Mouse (Mus musculus): ENCODE results near the gene Ints14. TPM values are rescaled to one million over a fixed set of nuclear protein-coding genes. Genes with fewer than 3 reads are reported as not detected.

The Ints14 gene
- polyA plus RNA-seq, 1 experiment from 2014 or later, result 32.2 TPM

DNA sequence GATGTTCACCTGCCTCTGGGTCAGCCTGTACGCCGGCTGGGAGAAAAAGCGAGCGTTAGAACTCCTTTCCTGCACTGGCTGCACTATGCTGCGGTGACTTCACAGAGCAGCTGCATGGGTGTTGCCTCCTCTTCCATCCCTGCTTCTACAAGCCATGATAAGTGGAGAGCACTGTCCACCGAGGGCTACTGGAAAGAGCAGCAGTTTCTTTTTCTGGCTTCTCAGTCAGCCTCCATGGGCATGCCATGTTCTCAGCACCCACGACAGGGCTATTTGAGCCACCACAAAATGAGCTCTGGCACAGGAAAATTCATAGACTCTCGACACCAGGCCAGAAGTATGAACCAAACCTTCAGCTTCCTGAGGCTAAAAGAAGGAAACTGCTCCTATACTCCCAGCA is 45.0 kb downstream of the Ints14 start:
- no peak overlapping the region for H3K27ac ChIP-seq (replicated peaks)
- H3K4me3 ChIP-seq (replicated peaks), result no peak overlapping the region
- ATAC-seq (ENCODE audit: low FRiP score), result no peak
- H3K4me2 ChIP-seq, result no peak overlapping the region
- H3K27me3 ChIP-seq (replicated peaks), result no peaks in the 10 kb centered on the region
- H3K4me1 ChIP-seq, result no peaks in the 10 kb centered on the region
- WGBS, result 96% methylated on average over 8 of the region's 8 CpGs
- peaks cover 60% of the 10 kb centered on the region for H3K36me3 ChIP-seq
- no peak overlapping the region for H3K9ac ChIP-seq (replicated peaks)
- H3K9me3 ChIP-seq (replicated peaks), result no peaks in the 10 kb centered on the region

DNA sequence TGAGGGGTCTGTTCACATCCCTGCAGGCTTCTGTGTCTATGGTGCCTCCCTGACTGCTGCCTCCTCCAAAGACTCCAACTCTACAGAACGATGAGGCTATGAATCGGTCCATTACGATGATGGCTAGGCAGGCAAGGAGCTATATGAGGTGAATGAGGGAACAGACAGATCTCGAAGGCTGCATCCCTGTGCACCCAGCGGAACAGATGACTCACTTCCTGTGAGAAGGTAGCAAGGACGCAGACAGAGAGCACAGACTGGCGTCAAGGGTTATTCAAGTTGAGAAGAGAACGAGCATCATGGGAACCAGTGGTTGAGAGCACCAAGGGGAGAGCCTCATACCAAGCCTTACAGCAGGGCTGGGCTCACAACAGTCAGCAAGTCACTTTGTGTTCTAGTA is 49.9 kb downstream of the Ints14 start:
- H3K27ac ChIP-seq (replicated peaks), result no peak overlapping the region
- no peak overlapping the region for H3K4me3 ChIP-seq (replicated peaks)
- H3K27me3 ChIP-seq (replicated peaks), result no peaks in the 10 kb centered on the region
- peaks cover 25% of the 10 kb centered on the region for H3K36me3 ChIP-seq
- H3K9ac ChIP-seq (replicated peaks), result no peak overlapping the region
- 73% methylated on average over 8 of the region's 8 CpGs for WGBS
- no peak for ATAC-seq (ENCODE audit: low FRiP score)
- peaks cover 7% of the 10 kb centered on the region; the same call in 1 of the 2 replicates for H3K4me1 ChIP-seq
- H3K9me3 ChIP-seq (replicated peaks), result no peaks in the 10 kb centered on the region
- no peak overlapping the region for H3K4me2 ChIP-seq

DNA sequence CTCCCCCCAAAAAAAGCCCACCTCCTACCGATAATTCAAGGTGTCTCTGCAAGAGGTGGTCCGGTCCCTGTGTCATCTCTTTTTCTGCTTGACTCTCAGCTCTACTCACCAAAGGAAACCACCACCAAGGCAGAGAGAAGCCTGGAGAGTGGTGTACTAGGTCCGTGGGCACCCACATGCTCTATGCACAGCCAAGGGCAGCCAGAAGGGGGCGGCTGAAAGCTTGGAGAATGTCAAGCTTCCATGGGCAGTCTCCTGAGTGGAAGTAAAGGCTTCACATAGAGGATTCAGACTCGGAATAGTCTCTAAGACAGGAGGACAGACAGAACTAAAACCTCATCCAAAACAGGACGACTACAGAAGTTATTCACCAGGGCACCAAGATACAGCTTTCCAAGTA is 50.6 kb downstream of the Ints14 start:
- Histone ChIP-seq H3K27me3 (replicated peaks) (no peaks in the 10 kb centered on the region), H3K4me1 (peaks cover 13% of the 10 kb centered on the region), H3K9ac (replicated peaks) (no peak overlapping the region), H3K36me3 (peaks cover 19% of the 10 kb centered on the region), H3K9me3 (replicated peaks) (no peaks in the 10 kb centered on the region), H3K4me2 (no peak overlapping the region), H3K27ac (replicated peaks) (no peak overlapping the region), H3K4me3 (replicated peaks) (no peak overlapping the region)
- 61% methylated on average over 6 of the region's 6 CpGs for WGBS
- ATAC-seq (ENCODE audit: low FRiP score), result no peak

DNA sequence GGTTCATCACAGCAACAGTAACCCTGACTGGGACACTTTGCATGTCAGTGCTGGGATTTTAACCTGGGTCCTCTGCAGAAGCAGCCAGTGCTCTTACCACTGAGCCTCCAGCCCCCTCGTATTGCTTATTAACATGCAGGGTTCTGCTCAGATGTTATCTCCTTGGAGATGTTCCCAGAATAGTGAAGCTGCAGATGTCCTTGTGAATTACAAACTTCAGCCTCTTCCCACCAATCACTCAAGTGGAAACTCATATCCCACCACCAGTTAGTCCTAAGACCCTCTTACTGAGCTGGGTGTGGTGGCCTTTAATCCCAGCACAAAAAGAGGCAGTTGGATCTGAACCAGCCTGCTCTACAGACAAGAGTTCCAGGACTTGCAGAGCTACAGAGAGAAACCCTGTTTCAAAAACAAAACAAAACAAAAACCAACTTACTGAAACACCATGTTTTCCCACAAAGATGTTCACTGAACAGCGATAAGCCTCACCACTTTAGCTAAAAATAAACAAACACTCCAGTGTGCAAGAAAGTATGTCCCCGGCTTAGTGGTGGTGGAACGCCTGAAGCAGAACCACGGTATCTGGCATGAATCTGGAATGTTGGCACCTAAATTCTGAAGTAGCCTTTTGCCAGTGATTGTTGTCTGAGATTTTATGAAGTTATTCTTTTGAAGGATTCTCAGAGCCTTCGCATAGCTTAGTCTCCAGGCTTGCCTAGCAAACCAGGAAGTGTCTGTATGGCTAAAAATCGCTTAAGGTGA is 54.9 kb downstream of the Ints14 start:
- H3K27ac ChIP-seq (replicated peaks), result peak overlapping the region; percentile 69; the same call in 1 of the 2 replicates
- H3K4me2 ChIP-seq, result no peak overlapping the region
- 77% methylated on average over 7 of the region's 7 CpGs for WGBS
- ATAC-seq (ENCODE audit: low FRiP score), result no peak
- H3K9me3 ChIP-seq (replicated peaks), result no peaks in the 10 kb centered on the region
- no peaks in the 10 kb centered on the region for H3K36me3 ChIP-seq
- peaks cover 57% of the 10 kb centered on the region for H3K4me1 ChIP-seq
- no peaks in the 10 kb centered on the region for H3K27me3 ChIP-seq (replicated peaks)
- no peak overlapping the region for H3K4me3 ChIP-seq (replicated peaks)
- no peak overlapping the region; the same call in 1 of the 2 replicates for H3K9ac ChIP-seq (replicated peaks)

DNA sequence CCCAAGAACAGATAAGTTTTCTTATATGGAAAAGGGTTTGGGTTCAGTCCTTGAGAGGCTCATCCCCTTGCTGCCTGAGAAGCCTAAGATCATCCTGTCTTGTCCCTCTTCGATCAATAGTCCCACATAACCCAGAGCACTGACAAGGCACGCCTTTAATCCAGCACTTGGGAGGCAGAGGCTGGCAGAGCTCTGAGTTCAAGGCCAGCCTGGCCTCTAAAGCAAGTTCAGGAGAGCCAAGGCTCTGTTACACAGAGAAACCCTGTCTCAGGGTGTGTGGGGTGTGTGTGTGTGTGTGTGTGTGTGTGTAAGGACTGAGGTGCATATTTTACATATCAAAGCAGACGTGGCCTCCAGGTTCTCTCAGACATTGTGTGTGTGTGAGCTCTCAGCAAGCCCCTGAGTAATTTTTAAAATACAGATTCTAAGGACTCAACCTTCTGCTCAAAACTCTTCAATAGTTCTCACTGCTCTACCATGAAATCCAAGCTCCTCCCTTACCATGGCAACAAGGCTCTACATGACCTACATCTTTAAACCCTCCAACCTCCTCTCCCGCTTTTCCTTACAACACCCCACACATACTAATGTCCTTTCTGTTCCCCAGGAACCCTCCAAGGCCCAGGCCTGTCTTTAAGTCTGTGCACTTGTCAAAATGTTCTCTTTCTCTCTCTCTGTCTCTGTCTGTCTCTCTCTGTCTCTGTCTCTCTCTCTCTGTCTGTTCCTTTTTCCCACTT is 55.7 kb downstream of the Ints14 start:
- no peak for ATAC-seq (ENCODE audit: low FRiP score)
- no peaks in the 10 kb centered on the region for H3K27me3 ChIP-seq (replicated peaks)
- H3K27ac ChIP-seq (replicated peaks), result peak overlapping the region; percentile 69
- WGBS, result 57% methylated on average over 4 of the region's 4 CpGs
- H3K36me3 ChIP-seq, result no peaks in the 10 kb centered on the region
- H3K9ac ChIP-seq (replicated peaks), result peak overlapping the region; percentile 10; the same call in 1 of the 2 replicates
- no peak overlapping the region for H3K4me3 ChIP-seq (replicated peaks)
- peaks cover 57% of the 10 kb centered on the region for H3K4me1 ChIP-seq
- H3K9me3 ChIP-seq (replicated peaks), result no peaks in the 10 kb centered on the region
- peak overlapping the region; percentile 15; the same call in 1 of the 2 replicates for H3K4me2 ChIP-seq

DNA sequence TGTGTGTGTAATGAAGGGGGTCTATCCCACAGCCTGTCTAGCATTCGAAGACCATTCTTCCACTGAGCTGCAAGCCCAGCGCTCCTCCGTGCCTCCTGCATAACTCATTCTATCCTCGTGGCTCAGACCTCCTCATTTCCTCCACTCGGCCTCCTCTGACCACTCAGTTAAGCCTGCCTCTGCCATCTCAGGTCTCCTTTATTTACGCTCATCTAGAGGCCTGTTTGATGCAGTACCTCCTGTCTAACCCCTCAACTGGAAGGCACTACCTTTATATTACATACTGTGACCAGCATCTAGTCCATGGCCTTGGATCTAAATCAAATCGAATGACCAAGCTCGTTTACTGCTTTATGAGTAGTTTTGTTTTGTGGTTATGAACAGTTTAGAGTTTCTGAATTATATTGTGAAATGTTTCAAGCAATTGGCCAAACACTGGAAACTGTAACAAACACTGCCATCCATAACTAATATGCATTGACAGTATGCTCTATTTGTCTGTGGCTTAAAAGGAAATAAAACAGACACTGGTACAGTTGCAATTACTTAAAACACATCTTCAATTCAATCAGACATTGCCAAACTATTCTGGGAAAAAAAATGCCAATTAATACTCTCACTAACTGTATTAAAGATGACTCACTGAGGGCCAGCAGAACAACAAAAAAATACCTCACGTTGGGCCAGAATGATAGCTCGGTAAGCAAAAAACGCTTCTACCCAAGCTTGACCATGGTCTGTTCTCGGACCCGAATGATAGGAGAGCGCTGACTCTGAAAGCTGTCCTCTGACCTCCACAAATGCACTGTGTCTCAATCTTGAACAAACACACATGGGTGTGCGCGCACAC is 56.5 kb downstream of the Ints14 start:
- Histone ChIP-seq H3K4me1 (peaks cover 63% of the 10 kb centered on the region), H3K9me3 (replicated peaks) (no peaks in the 10 kb centered on the region), H3K27ac (replicated peaks) (peak overlapping the region; percentile 67), H3K4me3 (replicated peaks) (no peak overlapping the region), H3K9ac (replicated peaks) (peak overlapping the region; percentile 10; the same call in 1 of the 2 replicates), H3K27me3 (replicated peaks) (no peaks in the 10 kb centered on the region), H3K4me2 (peak overlapping the region; percentile 15; the same call in 1 of the 2 replicates), H3K36me3 (no peaks in the 10 kb centered on the region)
- ATAC-seq (ENCODE audit: low FRiP score), result no peak
- 71% methylated on average over 16 of the region's 16 CpGs for WGBS

DNA sequence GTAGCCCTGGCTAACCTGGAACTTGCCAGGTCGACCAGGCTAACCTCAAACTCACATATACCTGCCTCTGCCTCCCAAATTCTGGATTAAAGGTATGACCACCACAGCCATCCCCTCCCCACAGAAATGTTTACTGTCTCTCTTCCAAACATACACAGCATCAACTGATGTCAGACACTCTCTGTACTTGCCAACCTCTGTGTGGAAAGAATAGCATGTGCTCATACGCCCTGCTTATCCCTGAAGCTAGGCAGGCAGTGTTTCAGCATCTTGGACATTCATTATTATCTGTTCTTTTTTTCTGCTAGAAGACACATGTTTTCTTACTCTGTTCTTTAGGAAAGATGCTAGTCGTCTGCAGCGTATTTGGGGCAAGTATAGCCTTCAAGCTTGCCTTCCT is 57.2 kb downstream of the Ints14 start:
- no peak for ATAC-seq (ENCODE audit: low FRiP score)
- WGBS, result 85% methylated on average over 4 of the region's 4 CpGs
- Histone ChIP-seq H3K27ac (replicated peaks) (no peak overlapping the region), H3K36me3 (no peaks in the 10 kb centered on the region), H3K9me3 (replicated peaks) (no peaks in the 10 kb centered on the region), H3K27me3 (replicated peaks) (no peaks in the 10 kb centered on the region), H3K9ac (replicated peaks) (no peak overlapping the region; the same call in 1 of the 2 replicates), H3K4me2 (peak overlapping the region; percentile 67; the same call in 1 of the 2 replicates), H3K4me3 (replicated peaks) (no peak overlapping the region), H3K4me1 (peaks cover 68% of the 10 kb centered on the region)

DNA sequence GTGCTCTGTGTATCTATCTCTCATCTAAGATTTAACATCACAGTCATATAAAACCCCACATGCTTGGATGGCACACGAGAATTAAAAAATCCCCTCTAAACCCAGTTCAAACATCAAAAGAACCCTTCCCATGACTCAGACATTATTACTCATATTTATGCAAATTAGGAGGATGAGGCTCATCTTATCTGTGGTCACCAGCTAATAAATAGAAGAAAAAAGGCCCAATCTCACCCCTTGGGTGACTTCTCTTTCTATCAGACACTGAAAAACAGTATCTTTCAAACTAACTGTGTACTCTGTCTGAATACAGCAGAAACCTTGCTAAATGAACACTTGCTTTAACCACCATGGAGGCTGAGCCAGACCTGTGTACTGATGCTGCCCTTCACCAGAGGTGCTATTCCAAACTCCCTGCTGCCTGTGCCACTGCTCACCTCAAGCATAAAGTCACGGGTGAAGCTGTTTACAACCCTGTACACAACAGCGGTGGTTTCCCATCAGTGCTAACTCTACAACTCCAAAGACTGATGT is 58.0 kb downstream of the Ints14 start:
- Histone ChIP-seq H3K4me3 (replicated peaks) (no peak overlapping the region; the same call in 1 of the 2 replicates), H3K4me1 (peaks cover 69% of the 10 kb centered on the region), H3K9ac (replicated peaks) (0 out of 2 replicates have a peak overlapping the region, but pooled peaks have one; percentile 3), H3K4me2 (peak overlapping the region; percentile 67), H3K9me3 (replicated peaks) (no peaks in the 10 kb centered on the region), H3K27me3 (replicated peaks) (no peaks in the 10 kb centered on the region), H3K27ac (replicated peaks) (no peak overlapping the region), H3K36me3 (no peaks in the 10 kb centered on the region)
- ATAC-seq (ENCODE audit: low FRiP score), result no peak
- WGBS, result 56% methylated on average over 3 of the region's 3 CpGs

DNA sequence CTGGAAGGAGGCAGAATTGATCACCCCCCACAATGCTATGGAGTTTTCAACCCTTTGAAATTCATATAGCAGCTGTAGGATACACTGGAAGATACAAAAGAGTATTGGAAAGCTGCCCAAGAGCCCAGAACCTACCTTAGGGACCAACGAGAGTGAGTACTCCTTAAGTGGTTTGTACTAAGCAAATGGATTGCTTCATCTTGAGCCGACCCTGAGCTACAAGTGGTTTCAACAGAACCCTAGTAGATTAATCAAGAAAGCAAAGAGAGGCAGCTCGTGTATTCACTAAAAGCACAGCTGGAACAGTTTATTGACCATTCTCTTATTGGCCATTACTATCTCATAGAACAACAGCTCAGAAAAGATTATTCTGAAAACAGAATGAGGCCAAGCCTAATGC is 58.4 kb downstream of the Ints14 start:
- H3K4me3 ChIP-seq (replicated peaks), result no peak overlapping the region; the same call in 1 of the 2 replicates
- H3K36me3 ChIP-seq, result no peaks in the 10 kb centered on the region
- peaks cover 69% of the 10 kb centered on the region for H3K4me1 ChIP-seq
- H3K4me2 ChIP-seq, result peak overlapping the region; percentile 67
- H3K9me3 ChIP-seq (replicated peaks), result no peaks in the 10 kb centered on the region
- no peak overlapping the region for H3K9ac ChIP-seq (replicated peaks)
- 45% methylated on average over 3 of the region's 3 CpGs for WGBS
- H3K27me3 ChIP-seq (replicated peaks), result no peaks in the 10 kb centered on the region
- no peak for ATAC-seq (ENCODE audit: low FRiP score)
- no peak overlapping the region for H3K27ac ChIP-seq (replicated peaks)

DNA sequence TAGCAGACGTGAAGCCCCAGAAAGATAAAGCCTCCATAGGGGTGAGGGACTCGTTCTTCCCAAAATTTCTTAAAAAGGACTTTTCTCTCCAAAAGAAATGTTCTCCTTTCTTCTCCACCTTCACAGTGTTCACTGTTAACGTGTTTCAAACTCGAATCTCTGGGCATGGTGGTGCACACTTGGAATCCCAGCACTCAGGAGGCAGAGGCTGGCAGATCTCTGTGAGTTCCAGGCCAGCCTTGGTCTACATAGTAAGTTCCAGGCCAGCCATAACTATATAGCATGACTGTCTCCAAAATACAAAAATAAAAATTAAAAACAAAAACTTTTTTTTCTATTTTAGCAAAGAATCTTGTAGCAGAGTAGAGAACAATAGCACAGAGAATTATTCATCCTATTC is 59.4 kb downstream of the Ints14 start:
- H3K4me2 ChIP-seq, result peak overlapping the region; percentile 67
- H3K27me3 ChIP-seq (replicated peaks), result no peaks in the 10 kb centered on the region
- H3K4me3 ChIP-seq (replicated peaks), result peak overlapping the region; percentile 100
- peaks cover 67% of the 10 kb centered on the region for H3K4me1 ChIP-seq
- H3K27ac ChIP-seq (replicated peaks), result no peak overlapping the region
- ATAC-seq (ENCODE audit: low FRiP score), result no peak
- H3K36me3 ChIP-seq, result no peaks in the 10 kb centered on the region
- 69% methylated on average over 4 of the region's 4 CpGs for WGBS
- H3K9ac ChIP-seq (replicated peaks), result peak overlapping the region; percentile 99
- no peaks in the 10 kb centered on the region for H3K9me3 ChIP-seq (replicated peaks)

Data from neural tube, embryonic 15.5 days (tissue).